Mouse (Mus musculus): ENCODE results near the gene Flt3l. TPM values are rescaled to one million over a fixed set of nuclear protein-coding genes. Genes with fewer than 3 reads are reported as not detected.
A peak's percentile ranks its signal among the peaks of the same experiment; 100 is the strongest.

Flt3l gene
- polyA plus RNA-seq (2011; ENCODE audit: insufficient read length, low read depth, missing spikeins) = 9.4 and 17.1 TPM in 2 replicates

DNA sequence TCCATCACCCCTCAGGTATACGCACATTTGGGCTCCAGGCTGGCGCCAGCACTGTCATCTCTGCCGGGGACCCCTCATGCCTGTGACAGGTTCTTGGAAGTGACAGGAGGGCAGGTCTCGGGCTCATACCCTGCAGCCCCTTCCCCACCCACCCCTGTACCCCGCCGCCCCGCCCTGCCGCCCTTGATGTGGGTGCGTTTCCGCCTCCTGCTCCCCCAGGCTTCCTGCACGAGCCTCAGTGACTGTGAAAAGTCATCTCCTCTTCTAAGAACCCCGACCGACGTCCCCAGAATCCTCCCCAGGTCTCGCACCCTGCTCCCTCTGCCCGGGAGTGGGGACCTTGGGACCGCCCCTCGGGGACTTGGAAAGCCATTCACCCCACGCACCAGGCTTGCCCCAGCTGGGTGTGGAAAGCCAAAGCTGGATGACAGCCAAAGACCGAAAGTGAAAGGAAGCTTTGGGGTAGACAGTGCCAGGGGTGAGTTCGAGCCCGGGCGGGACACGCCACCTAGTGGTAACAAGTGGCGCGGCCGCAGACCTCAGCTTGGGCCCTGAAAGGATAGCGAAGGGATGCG is at the start of gene Flt3l, which contains the start of gene Gm45713:
Gene Flt3l (minus strand): TSS at position 440 of the 575 bp plus-strand sequence.
Gene Gm45713 (minus strand): TSS at position 239 of the 575 bp plus-strand sequence.
- TF ChIP-seq POLR2A (IDR thresholded peaks at IDR 0.05; ENCODE audit: low read depth, low read length) (peak; percentile 69), CTCF (IDR thresholded peaks at IDR 0.05; ENCODE audit: borderline replicate concordance, insufficient read depth, low read length) (peak; percentile 86)
- no peak within 1 kb of the TSS for H3K27ac ChIP-seq (ENCODE audit: insufficient read depth, low read length)
- H3K4me3 ChIP-seq (ENCODE audit: insufficient read depth, low read length) = peak within 1 kb of the TSS; percentile 45
- H3K4me1 ChIP-seq (ENCODE audit: control insufficient read depth, insufficient read depth, low read length) = no peaks in the 10 kb centered on the region

DNA sequence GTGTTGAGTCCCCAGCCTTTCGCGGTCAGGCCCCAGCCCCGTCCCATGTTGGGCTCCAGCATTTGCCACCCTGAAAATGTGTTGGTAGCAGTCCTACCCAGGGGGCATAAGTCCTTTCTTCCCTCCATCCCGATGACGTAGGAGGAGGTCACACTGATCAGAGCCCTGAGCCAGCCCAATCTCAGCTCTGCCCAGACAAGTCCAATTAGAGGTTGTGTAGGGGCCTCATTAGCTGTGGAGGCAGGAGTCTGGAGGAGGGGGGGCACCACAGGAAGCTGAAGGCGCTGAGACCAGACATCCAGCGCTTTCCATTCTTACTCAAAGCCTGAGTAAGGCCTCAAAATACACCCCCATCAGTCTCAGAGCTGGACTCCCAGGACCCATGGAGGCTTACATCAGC is 49.7 kb upstream of the Flt3l start:
- Histone ChIP-seq H3K27ac (ENCODE audit: insufficient read depth, low read length) (no peak overlapping the region), H3K4me1 (ENCODE audit: control insufficient read depth, insufficient read depth, low read length) (no peaks in the 10 kb centered on the region)

DNA sequence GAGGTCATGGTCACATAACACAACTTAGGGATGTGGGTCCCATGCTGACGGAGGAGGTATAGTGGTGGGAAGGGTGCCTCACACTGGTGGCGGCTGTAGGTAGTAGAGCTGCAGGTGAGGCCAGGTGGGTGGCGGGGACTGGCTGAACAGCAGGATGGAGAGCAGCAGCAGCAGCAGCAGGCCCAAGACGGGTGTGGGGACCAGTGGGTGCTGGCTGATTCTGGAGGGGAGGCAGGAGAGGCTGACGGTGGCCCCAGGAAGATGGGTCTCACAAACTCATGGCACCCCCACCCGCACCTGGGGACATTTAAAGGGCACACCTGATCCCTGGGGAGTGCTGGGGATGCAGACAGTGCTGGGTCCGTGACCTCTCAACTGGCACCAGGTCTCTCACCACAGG is 47.4 kb upstream of the Flt3l start:
- no peak overlapping the region for H3K4me3 ChIP-seq (ENCODE audit: insufficient read depth, low read length)
- no peak overlapping the region for H3K27ac ChIP-seq (ENCODE audit: insufficient read depth, low read length)
- TF ChIP-seq POLR2A (IDR thresholded peaks at IDR 0.05; ENCODE audit: low read depth, low read length) (no peak), CTCF (IDR thresholded peaks at IDR 0.05; ENCODE audit: borderline replicate concordance, insufficient read depth, low read length) (no peak)
- H3K4me1 ChIP-seq (ENCODE audit: control insufficient read depth, insufficient read depth, low read length) = no peaks in the 10 kb centered on the region

More for the DNA sequence above, 49.7 kb upstream of the Flt3l start:
- TF ChIP-seq POLR2A (IDR thresholded peaks at IDR 0.05; ENCODE audit: low read depth, low read length) (no peak), CTCF (IDR thresholded peaks at IDR 0.05; ENCODE audit: borderline replicate concordance, insufficient read depth, low read length) (no peak)
- H3K4me3 ChIP-seq (ENCODE audit: insufficient read depth, low read length) = no peak overlapping the region

DNA sequence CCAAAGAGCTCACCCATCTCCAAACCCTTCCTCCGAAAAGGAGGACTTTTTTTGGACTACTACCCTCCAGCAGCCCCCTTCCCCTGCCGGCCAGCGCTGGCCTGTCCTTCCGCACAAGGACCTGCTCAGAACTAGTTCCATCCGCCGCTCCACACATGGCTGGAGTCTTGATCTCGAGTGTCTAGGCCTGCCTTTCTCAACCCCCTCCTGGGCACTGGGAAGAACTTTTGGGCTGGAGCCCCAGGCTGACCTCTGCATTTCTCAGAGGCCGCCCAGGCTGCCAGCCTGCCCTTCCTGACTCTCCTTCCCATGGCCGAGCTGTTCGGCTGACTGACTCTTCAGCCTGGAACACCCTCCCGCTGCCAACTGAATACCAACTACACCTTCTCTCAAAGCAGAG is 46.4 kb upstream of the Flt3l start:
- TF ChIP-seq CTCF (IDR thresholded peaks at IDR 0.05; ENCODE audit: borderline replicate concordance, insufficient read depth, low read length) (no peak), POLR2A (IDR thresholded peaks at IDR 0.05; ENCODE audit: low read depth, low read length) (no peak)
- H3K27ac ChIP-seq (ENCODE audit: insufficient read depth, low read length) = no peak overlapping the region
- no peaks in the 10 kb centered on the region for H3K4me1 ChIP-seq (ENCODE audit: control insufficient read depth, insufficient read depth, low read length)
- no peak overlapping the region for H3K4me3 ChIP-seq (ENCODE audit: insufficient read depth, low read length)

DNA sequence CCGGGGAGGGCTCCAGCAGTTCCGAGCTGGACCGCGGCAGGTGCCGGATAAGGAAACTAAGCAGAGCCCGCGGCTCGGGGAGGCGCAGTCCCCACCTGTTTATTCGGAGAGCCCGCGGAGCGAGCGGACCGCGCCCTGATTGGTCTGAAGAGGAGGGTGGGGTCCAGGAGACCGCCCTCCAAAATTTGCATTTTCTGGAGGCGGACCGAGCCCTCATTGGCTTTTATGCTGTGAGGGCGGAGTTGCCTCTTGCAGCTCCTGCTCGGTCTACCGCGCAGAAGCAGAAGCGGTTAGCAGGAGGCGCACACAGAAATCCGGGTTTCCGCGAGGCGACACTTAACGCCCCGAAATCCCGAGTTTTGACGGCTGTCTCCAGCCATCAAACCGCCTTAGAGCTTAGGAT is 46.0 kb upstream of the Flt3l start:
- Histone ChIP-seq H3K4me1 (ENCODE audit: control insufficient read depth, insufficient read depth, low read length) (no peaks in the 10 kb centered on the region), H3K27ac (ENCODE audit: insufficient read depth, low read length) (no peak overlapping the region), H3K4me3 (ENCODE audit: insufficient read depth, low read length) (no peak overlapping the region)
- TF ChIP-seq CTCF (IDR thresholded peaks at IDR 0.05; ENCODE audit: borderline replicate concordance, insufficient read depth, low read length) = no peak
- TF ChIP-seq POLR2A (IDR thresholded peaks at IDR 0.05; ENCODE audit: low read depth, low read length) = 0 out of 2 replicates have a peak, but pooled peaks have one; percentile 43

DNA sequence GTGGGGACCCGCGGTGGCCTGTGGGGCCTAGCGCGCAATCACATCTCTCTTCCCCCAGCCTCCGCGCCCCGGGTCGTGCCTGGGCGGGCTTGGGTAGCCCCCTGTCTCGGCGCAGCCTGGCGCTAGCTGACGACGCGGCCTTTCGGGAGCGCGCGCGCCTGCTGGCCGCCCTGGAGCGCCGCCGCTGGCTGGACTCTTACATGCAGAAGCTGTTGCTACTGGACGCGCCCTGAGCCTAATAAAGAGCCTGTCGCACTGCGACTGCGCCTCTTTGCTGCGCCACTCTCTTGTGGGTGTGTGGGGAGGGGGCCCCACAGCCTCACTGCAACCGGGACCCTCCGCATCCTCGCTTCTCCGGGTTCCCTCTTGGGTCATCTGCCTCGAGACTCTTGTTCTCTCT is 45.3 kb upstream of the Flt3l start:
- TF ChIP-seq POLR2A (IDR thresholded peaks at IDR 0.05; ENCODE audit: low read depth, low read length) (no peak), CTCF (IDR thresholded peaks at IDR 0.05; ENCODE audit: borderline replicate concordance, insufficient read depth, low read length) (no peak)
- Histone ChIP-seq H3K4me1 (ENCODE audit: control insufficient read depth, insufficient read depth, low read length) (no peaks in the 10 kb centered on the region), H3K27ac (ENCODE audit: insufficient read depth, low read length) (no peak overlapping the region), H3K4me3 (ENCODE audit: insufficient read depth, low read length) (no peak overlapping the region)

DNA sequence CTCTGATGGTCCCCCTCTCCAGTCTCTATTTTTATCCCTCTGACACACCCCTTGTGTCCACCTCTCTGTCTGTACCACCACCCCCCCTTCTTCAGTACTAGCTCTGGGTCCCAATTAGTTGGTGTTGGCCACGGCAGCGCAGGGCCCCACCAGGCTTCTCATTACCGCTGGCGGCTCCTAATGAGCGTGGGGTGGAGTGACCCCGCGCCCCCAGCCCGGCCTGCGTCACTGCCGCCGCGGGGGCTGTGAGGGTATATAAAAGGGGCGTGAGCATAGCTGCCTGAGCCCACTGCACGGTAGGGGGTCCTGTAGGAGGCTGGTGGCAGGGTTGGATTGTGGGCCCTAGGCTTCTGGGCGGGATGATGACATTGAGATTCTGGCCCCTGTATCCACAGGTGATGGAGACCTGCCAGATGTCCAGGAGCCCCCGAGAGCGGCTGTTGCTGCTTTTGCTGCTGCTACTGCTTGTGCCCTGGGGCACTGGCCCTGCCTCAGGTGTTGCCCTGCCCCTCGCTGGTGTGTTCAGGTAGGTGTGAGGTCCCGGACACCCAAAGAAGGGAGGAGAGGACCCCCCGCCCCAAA is 44.8 kb upstream of the Flt3l start, which contains the start of gene Pth2:
Gene Pth2 (plus strand): TSS at position 100 of the 582 bp plus-strand sequence.
- Histone ChIP-seq H3K4me3 (ENCODE audit: insufficient read depth, low read length) (no peak within 1 kb of the TSS), H3K4me1 (ENCODE audit: control insufficient read depth, insufficient read depth, low read length) (no peaks in the 10 kb centered on the region), H3K27ac (ENCODE audit: insufficient read depth, low read length) (no peak within 1 kb of the TSS)
- TF ChIP-seq POLR2A (IDR thresholded peaks at IDR 0.05; ENCODE audit: low read depth, low read length) = no peak

DNA sequence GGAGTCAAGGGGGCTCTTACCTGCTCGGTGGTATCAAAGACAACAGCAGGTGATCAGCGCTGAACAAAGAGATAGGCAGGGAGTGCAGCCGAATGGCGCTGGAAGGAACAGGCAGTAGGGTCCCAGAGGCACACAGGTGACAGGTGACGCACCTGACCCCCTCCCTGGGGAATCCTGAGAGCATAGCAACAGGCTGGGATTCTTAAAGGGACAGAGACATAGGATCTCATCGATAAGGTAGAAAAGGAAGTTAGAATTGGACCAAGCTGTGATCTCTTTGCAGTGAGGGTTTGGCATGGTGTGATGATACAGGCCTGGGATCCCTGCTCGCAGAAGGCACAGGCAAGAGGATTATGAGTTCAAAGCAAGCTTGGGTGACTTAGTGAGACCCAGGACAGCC is 43.2 kb upstream of the Flt3l start, which contains the start of gene Gfy:
Gene Gfy (minus strand): TSS at position 101 of the 400 bp plus-strand sequence.
- Histone ChIP-seq H3K4me1 (ENCODE audit: control insufficient read depth, insufficient read depth, low read length) (no peaks in the 10 kb centered on the region), H3K27ac (ENCODE audit: insufficient read depth, low read length) (no peak within 1 kb of the TSS), H3K4me3 (ENCODE audit: insufficient read depth, low read length) (no peak within 1 kb of the TSS)
- TF ChIP-seq CTCF (IDR thresholded peaks at IDR 0.05; ENCODE audit: borderline replicate concordance, insufficient read depth, low read length) = no peak

DNA sequence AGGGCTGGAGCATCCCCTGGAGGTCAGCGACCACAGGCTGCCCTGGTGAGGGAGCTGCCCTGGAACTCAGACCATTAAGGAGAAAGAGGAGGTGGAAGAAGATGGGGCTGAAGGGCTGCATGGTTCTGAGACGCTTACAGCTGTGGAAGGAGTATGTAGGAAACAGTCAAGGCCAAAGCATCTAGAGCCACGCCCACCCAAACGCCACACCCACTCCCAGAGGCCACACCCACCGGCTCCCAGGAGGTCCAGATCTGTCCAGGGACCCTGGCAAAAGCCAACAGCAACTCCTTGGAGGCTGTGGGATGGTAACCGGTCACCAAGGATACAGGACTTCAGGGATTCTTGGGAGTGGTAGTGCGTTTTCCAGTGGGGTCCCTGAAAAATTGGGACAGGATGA is 42.3 kb upstream of the Flt3l start:
- no peak for TF ChIP-seq POLR2A (IDR thresholded peaks at IDR 0.05; ENCODE audit: low read depth, low read length)
- TF ChIP-seq CTCF (IDR thresholded peaks at IDR 0.05; ENCODE audit: borderline replicate concordance, insufficient read depth, low read length) = no peak
- Histone ChIP-seq H3K27ac (ENCODE audit: insufficient read depth, low read length) (no peak overlapping the region), H3K4me1 (ENCODE audit: control insufficient read depth, insufficient read depth, low read length) (no peaks in the 10 kb centered on the region), H3K4me3 (ENCODE audit: insufficient read depth, low read length) (no peak overlapping the region)

DNA sequence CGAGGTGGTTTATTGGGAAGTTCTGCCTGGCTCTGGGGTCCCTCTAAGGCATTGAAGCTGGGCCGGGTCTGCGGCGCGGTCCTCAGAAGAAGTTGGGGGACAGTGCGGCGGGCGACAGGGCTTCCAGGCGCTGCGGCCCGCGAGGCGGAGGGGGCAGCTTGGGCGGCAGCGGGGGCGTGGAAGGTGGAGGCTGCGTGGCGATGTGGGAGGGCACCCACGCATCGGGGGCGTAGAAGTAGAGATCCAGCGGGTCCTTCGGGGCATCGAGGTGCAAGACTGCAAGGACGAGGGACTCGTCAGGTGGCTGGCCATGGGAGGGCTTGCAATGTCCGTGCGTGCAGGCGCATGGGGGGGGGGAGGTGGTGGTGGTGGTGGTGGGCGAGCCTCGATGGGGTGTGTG is 40.1 kb upstream of the Flt3l start:
- H3K27ac ChIP-seq (ENCODE audit: insufficient read depth, low read length) = no peak overlapping the region
- H3K4me3 ChIP-seq (ENCODE audit: insufficient read depth, low read length) = no peak overlapping the region
- TF ChIP-seq POLR2A (IDR thresholded peaks at IDR 0.05; ENCODE audit: low read depth, low read length) (no peak), CTCF (IDR thresholded peaks at IDR 0.05; ENCODE audit: borderline replicate concordance, insufficient read depth, low read length) (no peak)
- H3K4me1 ChIP-seq (ENCODE audit: control insufficient read depth, insufficient read depth, low read length) = no peaks in the 10 kb centered on the region
